Mouse (Mus musculus) mouse embryonic stem cell (cell line): Measurements from ENCODE around the gene Chst11.
"Not testable (repeated sequence)": the region's sequence is repeated elsewhere in the genome, so short reads cannot be mapped to it uniquely, and the experiment has no call there.

ENCODE experiments used
- in situ Hi-C, 2 experiments: fragments of 300-500 bp; cut with MboI; formaldehyde crosslinking; loops; 1 replicate in 1 of 2; 3 replicates in 1 of 2; pipeline ENCODE4 v1.14.3; 2019 to 2020; ENCODE audit warnings: low sequenced_read_pairs in 2 of 2, low pct_unique_long_range_greater_than_20kb in 1 of 2, mixed read lengths in 1 of 2; ENCODE audit not compliant: unreplicated experiment in 1 of 2

Chst11 gene

DNA sequence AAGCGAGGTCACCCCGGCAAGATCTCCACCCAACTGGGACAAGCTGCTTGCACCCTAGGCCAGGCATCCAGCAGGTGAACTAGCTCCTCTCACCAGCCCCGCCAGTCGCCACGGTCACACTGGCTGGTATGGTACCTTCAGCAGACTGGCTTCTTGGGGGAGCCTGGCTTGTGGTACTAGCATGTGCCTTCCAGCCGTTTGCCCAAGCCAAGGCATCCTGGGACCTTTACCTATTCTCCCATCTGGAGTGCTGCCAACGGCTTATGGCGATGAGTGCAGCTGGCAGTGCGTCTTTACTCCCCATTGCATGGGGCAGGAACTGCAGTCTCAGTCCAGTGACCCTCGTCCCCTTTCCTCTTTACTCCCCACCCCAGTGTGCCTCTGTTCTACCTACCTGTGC is 133.7 kb downstream of the Chst11 start:
- in situ Hi-C loops, result no loop called here

DNA sequence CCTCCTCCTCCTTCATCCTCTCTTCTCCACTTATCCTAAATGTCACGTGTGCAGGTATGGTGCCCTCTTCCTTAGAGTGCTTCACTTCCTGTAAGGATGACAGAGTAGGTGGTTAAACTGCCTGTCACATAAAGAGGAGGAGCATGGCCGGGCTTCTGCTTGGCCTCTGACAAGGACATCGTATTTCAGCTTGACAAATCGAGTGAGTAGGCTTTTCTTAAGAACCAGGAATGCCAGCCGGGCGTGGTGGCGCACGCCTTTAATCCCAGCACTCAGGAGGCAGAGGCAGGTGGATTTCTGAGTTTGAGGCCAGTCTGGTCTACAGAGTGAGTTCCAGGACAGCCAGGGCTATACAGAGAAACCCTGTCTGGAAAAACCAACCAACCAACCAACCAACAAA is 134.2 kb downstream of the Chst11 start:
- in situ Hi-C loops, result not testable (repeated sequence)

DNA sequence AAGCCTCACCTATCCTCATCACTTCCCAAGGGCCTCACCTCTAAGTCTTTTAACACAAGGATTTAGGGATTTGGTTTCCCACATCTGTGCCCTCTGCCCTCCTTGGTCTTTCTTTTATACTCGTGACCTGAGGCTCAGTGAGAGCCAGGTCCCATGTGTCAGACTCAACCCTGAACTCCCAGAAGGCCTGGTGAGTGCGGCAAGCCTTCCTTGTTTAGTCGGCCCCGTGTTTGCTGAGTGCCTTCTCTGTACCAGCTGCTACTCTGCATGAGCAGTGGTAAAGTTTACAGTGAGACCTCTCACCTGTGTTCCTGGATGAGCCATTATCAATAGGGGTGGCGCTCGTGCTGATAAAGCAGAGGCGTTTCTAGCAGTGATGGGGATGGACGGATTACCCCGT is 134.6 kb downstream of the Chst11 start:
- in situ Hi-C loops, result no loop called here

DNA sequence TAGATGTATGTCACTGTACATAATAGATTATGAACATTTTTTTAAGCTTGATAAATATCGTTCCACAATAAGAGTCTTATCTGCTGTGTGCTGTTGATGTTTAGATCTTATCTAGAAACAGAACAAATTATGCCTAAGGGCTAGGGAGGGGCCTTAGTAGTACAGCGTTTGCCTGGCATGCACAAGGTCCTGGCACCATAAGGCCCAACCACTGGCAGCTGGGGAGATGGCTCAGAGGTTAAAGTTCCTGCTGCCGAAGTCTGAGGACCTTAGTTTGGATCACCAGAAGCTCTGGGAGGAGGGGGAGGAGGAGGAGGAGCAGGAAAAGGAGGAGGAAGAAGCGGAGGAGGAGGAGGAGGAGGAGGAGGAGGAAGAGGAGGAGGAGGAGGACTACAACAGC is 135.6 kb downstream of the Chst11 start:
- in situ Hi-C loops, result no loop called here

DNA sequence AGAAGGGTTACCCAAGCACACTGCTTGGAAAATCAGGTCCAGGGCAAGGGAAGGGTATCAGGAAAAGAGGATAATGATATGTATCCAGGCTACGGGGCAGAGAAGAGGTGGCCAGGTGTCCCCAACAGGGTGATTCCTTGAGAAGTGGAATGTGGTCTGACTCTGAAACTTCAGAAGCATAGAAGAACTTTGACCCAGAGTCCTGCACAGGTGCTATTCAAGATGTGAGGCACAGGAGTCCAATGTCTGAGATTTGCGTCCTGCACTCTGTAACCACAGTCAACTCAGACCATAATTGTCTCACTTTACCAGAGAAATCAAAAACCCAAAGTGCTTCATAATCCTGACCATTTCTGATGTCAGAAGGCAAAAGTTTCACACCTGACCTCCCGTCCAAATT is 139.3 kb downstream of the Chst11 start:
- in situ Hi-C loops, result no loop called here

DNA sequence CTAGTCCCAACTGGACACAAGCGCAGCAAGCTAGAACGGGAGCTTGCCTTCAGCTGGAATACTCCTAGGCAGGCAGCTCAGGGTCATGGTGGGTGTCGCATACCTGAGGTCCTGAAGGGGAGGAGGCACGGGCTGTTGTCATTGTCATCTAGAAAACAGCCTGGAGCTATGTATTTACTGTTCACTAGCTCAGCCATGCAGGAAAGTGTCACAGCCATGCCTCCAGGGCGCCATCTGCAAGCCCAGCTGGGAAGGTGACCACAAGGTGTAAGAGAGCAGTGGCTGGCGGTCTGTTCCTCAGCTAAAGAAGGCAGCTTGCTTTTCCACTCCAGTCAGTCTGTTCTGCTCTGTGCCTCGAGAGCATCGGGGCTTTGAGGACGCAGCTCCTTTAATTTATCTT is 141.1 kb downstream of the Chst11 start:
- in situ Hi-C loops, result no loop called here

DNA sequence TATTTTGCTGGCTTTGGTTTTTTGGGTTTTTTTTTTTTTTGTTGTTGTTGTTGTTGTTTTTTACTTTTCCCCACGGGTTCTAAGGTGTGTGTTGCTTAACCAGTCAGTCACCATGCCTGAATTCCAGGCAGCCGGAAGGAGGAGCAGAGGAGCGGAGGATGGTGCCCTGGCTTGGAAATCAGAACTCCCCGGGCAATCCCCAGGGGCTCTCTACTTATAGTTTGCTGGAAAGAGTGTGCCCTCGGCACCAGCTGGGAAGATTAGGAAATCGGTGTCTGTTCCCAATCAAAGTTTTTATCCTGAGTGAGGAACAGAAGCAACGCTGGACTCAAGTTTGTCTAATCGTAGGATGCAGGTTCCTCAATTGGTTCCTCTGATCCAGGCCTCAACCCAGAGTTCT is 143.1 kb downstream of the Chst11 start:
- in situ Hi-C loops, result no loop called here

DNA sequence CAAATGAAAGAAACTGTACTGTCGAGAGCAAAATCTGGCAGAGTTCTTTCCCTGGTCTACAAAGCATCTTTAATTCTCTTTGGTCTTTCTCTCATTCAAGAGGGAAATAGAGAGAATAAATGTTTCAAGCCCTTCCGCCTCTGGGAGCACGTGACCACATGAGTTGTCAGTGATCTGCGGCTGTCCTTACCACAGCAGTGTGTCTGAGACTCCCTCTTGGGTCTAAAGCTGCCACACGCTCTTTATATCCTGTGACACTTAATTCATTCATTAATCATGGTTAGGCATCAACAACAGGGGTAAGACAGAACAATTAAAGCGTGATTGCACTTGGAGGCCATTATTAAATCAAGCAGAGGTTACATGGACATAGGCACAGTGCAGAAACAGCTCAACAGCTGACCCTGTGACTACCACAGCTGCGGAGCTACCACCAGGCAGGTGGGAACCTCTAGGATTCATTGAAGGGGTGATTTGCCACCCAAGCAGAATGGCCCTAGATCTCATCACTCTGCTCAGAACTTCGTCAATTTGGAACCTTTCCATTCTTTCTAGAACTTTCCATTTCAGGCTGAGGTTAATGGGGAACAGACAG is 144.4 kb downstream of the Chst11 start:
- in situ Hi-C loops, result no loop called here

DNA sequence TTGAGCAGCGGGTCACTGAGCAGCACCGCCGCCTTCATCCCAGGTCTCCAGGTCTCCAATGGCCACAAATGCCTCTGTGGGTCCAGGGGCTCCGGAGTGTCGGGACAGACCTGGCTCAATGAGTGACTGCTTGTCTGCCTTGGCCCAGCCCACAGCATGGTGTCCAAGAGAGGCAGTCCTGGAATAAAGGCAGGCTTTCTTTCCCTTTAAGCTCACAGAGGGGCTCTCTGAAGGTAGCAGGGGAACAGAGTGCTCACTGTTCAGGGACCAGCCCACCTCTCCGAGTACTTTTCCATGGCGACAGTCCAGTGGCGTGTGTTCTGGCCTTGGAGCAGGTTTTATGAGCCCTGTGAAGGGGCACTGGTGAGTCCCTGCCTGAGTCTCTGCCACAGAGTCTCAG is 145.3 kb downstream of the Chst11 start:
- in situ Hi-C loops, result no loop called here

DNA sequence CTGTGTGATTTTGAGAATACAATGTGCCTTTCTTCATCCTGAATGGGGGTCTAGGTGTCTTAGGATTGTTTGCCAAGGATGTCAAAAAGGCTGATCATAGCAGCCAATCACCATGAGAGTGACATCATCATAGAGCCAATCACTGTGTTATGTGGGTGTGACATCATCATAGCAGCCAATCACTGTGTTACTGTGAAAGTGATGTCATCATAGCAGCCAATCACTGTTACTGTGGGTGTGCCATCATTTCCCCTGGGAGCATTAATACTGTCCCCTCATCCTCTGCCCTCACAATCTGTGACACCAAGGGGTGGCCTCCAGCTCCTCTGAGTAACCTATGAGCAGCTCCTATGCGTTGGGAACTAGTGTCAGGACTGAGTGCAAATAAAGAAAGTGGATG is 146.6 kb downstream of the Chst11 start:
- in situ Hi-C loops, result no loop called here

DNA sequence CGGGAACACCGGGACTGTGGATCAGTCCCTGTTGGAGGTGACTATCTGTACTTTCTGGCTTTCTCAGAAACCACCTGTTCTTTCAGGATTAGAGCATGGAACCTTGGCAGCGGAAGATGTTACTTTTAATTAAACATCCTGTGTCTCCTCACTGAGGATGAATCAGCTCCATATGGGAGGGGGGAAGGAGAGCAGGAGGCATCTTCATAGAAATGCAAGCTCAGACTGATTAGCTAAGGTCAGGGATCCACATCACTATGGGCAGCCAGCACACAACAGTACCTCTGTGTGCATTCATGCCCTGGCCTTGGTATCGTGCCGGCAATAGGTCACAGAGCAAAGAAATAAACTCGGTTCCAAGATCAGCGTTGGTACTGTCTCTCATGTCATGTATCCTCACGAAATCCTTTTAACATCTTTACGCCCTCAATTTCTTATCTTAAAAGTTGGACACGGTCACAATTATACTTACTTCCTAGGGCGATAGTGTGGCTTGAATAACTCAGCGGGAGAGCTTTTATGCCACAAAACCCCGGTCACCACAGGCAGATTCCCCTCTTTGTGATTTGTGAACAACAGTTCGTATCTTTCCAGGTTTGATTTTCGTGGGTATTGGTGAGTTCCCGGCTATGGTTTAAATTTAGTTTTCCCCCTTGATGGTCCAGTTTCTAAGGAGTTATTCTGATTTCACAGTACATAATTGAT is 148.7 kb downstream of the Chst11 start:
- in situ Hi-C loops, result no loop called here

DNA sequence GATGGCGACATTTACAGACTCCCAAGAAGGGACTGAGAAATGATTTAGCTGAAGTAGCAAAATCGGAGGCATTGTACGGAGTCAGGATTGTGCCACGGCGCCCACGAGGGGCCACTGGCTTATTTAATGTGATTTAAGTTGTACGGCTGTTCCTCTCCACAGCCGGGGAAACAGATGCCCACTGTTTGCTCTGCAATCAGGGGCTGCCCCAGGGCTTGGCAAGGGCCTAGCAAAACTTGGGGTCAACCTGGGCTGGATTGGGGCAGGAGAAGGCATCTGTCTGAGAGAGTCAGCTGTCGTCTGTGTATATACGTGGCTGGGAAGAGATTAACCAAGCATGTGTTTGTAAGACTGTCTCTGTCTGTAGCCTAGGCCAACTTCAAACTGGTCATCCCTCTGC is 149.6 kb downstream of the Chst11 start:
- in situ Hi-C loops, result no loop called here

DNA sequence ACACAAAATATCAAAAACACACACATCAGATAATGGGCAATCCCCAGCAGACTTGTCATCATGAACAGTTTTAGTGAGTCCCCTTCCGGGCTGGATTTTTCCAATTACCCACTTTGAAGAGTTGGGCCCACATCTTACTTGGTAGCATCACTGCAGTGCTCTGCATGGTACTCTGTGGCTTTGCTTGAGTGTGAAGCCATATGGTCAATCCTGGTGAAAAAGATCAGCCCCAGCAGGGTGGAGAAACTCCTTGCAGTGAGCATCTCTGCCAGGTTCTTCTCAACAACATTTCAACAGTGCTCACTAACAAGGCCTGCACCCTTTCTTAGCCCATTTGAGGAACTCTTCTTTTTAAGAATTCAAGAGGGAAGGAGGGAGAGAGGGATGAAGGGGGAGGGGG is 150.7 kb downstream of the Chst11 start:
- in situ Hi-C loops, result no loop called here

DNA sequence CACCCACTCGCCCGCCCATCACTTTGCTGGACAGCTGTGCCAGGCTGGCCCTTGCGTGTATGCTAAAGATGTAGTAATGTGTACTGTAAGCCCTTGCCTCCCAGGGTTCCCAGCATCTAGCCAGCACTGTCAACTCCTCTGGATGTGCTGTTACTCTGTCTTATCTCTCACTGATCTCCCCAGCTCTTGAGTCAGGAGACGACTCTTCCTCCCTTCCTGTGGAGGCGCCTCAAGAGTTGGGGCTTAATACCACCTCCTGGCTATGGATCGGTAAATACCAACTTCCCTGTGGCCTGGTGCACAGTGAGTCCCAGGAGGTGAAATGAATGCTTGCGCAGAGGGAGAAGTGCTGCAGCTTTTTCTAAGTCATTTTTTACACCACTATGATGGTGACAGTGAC is 151.8 kb downstream of the Chst11 start:
- in situ Hi-C loops, result no loop called here

DNA sequence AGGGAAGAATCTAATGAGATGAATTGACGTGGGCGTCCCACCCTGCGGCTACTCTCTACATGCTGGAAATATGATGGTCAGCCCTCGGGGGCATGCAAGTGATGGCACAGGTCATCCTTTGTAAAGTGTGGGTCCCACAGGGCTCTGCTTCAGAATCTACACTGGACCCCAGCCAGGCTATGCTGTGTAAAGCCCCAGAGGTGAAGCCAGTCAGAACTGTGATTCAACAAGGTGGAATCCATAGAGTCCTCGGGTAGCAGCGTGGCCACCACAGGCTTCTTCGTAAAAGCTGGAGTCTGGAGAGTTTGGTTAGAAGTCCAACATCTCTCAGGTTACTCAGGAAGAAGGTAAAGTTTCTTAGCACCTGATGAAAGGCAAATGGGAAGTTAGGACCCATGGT is 154.0 kb downstream of the Chst11 start:
- in situ Hi-C loops, result no loop called here

DNA sequence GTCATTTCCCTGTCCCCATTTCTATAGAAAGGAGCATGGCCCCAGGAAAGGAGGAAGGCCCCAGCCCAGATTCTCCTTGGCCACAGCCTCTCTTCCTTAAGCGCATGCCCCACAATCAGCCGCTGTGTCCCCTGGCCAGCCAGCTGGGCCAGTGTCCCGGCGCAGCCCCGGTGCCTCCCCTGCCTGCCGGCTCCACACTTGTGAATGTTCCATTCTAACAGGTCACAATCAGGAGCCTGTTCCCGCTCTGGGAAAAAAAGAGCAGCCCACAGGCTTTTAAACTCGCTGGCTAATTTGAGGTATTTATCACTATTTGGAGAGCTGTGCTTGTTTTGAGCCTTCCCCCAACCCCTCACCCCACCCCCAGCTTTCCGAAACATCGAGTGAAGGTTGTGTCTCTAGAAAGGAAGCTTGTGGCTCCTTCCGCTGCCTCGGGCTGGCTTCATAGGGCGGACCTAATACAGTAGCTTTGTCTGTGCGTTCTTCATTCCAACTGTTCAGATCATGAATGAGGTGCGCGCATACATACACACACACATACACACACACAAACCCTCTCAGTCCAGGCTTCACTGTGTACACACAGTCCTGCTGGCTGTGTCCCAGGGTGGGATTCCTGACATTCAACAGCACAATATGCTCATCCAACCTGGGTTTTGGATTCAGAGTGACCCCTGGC is 155.1 kb downstream of the Chst11 start:
- in situ Hi-C loops, result no loop called here

DNA sequence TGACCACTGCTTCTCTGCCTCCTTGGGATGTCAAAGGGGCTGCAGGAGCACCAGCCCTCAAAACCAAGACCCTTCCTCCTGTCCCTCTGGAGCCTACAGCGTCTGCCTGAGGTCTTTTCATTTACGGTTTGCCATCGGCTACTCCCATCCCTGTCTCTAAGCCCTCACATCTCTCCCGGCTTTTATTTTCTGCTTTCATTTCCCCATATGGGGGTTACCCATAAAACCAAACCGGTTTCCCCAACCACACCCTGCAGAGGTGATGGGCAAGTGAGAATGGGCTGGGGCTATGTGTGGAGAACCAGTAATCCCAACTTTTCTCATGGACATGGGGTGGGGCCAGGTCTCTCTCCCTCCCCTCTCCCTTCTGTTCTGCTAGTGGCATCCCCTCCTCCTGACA is 156.1 kb downstream of the Chst11 start:
- in situ Hi-C loops, result no loop called here

DNA sequence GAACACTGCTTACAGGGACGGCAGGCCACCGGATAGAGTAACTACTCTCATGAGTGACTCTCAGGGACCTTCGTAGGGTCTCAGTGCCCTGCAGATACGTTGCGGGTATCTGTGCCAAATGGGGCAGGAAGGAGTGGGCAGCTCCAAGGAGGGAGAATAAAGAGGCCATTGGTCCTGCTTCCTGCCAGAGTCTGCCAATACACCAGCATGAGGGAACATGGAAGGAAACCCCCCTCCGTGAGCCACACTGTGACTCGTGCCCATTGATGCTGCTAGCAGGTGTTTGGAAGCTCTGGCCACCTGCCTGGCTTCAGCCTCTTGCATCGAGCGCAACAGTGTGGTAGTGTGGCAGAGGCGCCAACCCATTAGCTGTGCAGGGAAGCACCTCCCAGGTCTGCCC is 157.8 kb downstream of the Chst11 start:
- in situ Hi-C loops, result no loop called here

DNA sequence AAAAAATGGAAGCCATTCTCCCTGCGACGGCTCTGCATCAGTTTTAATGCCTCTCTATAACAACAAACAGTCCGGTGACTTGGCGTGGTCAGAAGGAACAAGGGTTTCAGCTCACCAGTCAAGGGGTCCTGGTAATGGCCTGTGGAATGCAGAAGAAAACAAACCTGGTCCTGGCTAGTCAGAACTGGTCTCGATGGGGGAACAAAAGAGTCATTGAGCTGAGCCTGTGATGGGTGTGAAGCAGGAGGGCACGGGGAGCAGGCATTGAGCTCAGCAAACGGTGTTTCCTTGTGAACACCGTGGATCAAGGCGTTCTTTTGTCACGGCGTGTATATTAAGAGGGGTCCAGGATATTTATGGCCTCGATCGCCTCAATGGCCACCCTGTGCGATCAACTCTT is 160.5 kb downstream of the Chst11 start:
- in situ Hi-C loops, result no loop called here
